Mouse (Mus musculus) midbrain, embryonic 16.5 days (tissue): Measurements from ENCODE around the gene Dusp13. TPM values are rescaled to one million over a fixed set of nuclear protein-coding genes. Genes with fewer than 3 reads are reported as not detected.

ENCODE experiments used
- ATAC-seq: fragments of 200-750 bp; cut with Nextera tagmentation; 2 replicates; pipeline ENCODE4 v1.8.0; 2017; ENCODE audit warnings: moderate TSS enrichment
- H3K27ac ChIP-seq: fragments of 300-500 bp; sonication (generic); 2 replicates; pipeline ENCODE4 v1.5.1; 2014; ENCODE audit warnings: mild to moderate bottlenecking, low read length, mixed read lengths
- H3K27me3 ChIP-seq: fragments of 300-500 bp; sonication (generic); 2 replicates; pipeline ENCODE4 v1.6.1; 2014; ENCODE audit warnings: low read depth, low read length, mixed read lengths; ENCODE audit not compliant: control insufficient read depth, insufficient read depth
- H3K36me3 ChIP-seq: fragments of 300-500 bp; sonication (generic); 2 replicates; pipeline ENCODE4 v1.6.1; 2014; ENCODE audit warnings: mild to moderate bottlenecking, low read length, moderate library complexity, mixed read lengths; ENCODE audit not compliant: control insufficient read depth, insufficient read depth
- H3K4me1 ChIP-seq: fragments of 300-500 bp; sonication (generic); 2 replicates; pipeline ENCODE4 v1.6.1; 2014; ENCODE audit warnings: mild to moderate bottlenecking, low read length, mixed read lengths; ENCODE audit not compliant: control insufficient read depth, insufficient read depth
- H3K4me2 ChIP-seq: fragments of 300-500 bp; sonication (generic); 2 replicates; pipeline ENCODE4 v1.6.1; 2014; ENCODE audit warnings: mild to moderate bottlenecking, low read length, mixed read lengths
- H3K4me3 ChIP-seq: fragments of 300-500 bp; sonication (generic); 2 replicates; pipeline ENCODE4 v1.5.1; 2014; ENCODE audit warnings: low read depth, mild to moderate bottlenecking, low read length, moderate library complexity, mixed read lengths
- H3K9ac ChIP-seq: fragments of 300-500 bp; sonication (generic); 2 replicates; pipeline ENCODE4 v1.6.1; 2014; ENCODE audit warnings: low read depth, low read length, mixed read lengths
- H3K9me3 ChIP-seq: fragments of 300-500 bp; sonication (generic); replicated peaks from 2 replicates; pipeline ENCODE4 v1.6.1; 2014; ENCODE audit warnings: mild to moderate bottlenecking, low read length, mixed read lengths; ENCODE audit not compliant: control insufficient read depth, poor library complexity, severe bottlenecking
- WGBS: fragments of 180-500 bp; shearing (Covaris S2); extraction: QIAGEN DNeasy Blood & Tissue Kit; methylation state at CpG from one replicate; pipeline ENCODE4 v1.1.7; 2014; 5-methylcytosine and 5-hydroxymethylcytosine counted together
- polyA plus RNA-seq: library from polyadenylated mRNA; unstranded; fragments of >200 nt; fragmentation: Nextera tagmentation; extraction: Ambion mirVana; gene quantifications from 2 replicates; pipeline ENCODE4 v1.2.1, GENCODE M21; 2015

The Dusp13 gene
- polyA plus RNA-seq, 1 experiment from 2014 or later, result not detected

DNA sequence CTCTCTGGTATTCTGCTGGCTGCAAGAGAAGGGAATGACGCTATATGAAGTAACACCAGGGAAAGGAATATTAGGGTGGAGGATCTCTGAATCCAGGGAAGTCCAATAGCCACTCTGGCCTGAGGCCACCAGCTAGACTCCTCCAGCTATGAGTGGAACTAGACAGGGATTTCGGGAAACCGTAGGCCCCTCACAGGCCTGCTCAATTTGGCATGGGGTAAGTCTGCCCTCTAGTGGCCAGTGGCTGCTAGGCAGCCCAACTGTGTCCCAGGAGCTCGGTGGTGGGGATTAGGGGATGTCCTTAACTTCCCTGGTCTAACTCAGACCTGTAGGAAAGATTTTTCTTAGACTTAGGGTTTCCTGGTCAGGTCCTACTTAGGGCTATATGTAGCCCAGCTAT lies 9.2 kb downstream of the Dusp13 start:
- no peaks in the 10 kb centered on the region for H3K9me3 ChIP-seq
- H3K27ac ChIP-seq, result no peak overlapping the region
- H3K4me3 ChIP-seq, result no peak overlapping the region
- WGBS, result 14% methylated on average over 4 of the region's 4 CpGs
- no peaks in the 10 kb centered on the region; the same call in 1 of the 2 replicates for H3K27me3 ChIP-seq
- H3K4me2 ChIP-seq, result no peak overlapping the region
- peak; percentile 82 for ATAC-seq
- no peaks in the 10 kb centered on the region for H3K4me1 ChIP-seq
- H3K9ac ChIP-seq, result no peak overlapping the region; the same call in 1 of the 2 replicates
- no peaks in the 10 kb centered on the region for H3K36me3 ChIP-seq

GRCm38 (mm10) chr14:21741314-21741713 lies 9.7 kb downstream of the Dusp13 start:
- H3K27me3 ChIP-seq, result no peaks in the 10 kb centered on the region; the same call in 1 of the 2 replicates
- H3K27ac ChIP-seq, result no peak overlapping the region
- H3K36me3 ChIP-seq, result no peaks in the 10 kb centered on the region
- no peaks in the 10 kb centered on the region for H3K9me3 ChIP-seq
- no peak overlapping the region; the same call in 1 of the 2 replicates for H3K9ac ChIP-seq
- WGBS, result 93% methylated on average over 3 of the region's 3 CpGs
- ATAC-seq, result no peak
- no peak overlapping the region for H3K4me3 ChIP-seq
- H3K4me2 ChIP-seq, result no peak overlapping the region
- H3K4me1 ChIP-seq, result no peaks in the 10 kb centered on the region

GRCm38 (mm10) chr14:21740345-21740744 lies 10.6 kb downstream of the Dusp13 start:
- Histone ChIP-seq H3K4me3 (no peak overlapping the region), H3K9ac (no peak overlapping the region), H3K9me3 (no peaks in the 10 kb centered on the region), H3K4me2 (no peak overlapping the region), H3K4me1 (no peaks in the 10 kb centered on the region), H3K27ac (no peak overlapping the region), H3K36me3 (no peaks in the 10 kb centered on the region), H3K27me3 (no peaks in the 10 kb centered on the region; the same call in 1 of the 2 replicates)
- no peak for ATAC-seq
- 93% methylated on average over 7 of the region's 7 CpGs for WGBS

- WGBS, result 93% methylated on average over 15 of the region's 15 CpGs
- no peak for ATAC-seq
Observed at GRCm38 (mm10) chr14:21733131-21733905, 17.7 kb downstream of the Dusp13 start.

DNA sequence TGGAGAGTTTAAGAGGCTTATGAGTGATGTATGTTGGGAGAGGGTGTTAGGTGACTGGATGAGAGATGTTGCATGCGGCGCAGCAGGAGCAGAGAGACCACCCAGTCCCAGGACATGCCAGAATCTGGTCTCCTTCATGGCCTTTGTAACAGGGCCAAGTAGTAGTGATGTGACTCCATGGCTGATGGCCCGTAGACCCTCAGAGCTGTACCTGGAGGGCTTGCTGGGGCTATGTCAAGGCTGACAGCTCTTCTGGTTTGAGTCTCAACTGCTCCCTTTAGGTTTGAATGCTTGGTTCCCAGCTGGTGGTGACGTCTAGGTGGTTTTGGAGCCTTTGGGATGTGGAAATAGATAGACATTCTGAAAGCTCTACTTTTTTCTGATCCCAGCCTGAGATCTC lies 21.0 kb downstream of the Dusp13 start:
- no peaks in the 10 kb centered on the region for H3K36me3 ChIP-seq

More at GRCm38 (mm10) chr14:21733131-21733905, 17.7 kb downstream of the Dusp13 start:
- no peak overlapping the region for H3K27ac ChIP-seq
- no peaks in the 10 kb centered on the region for H3K27me3 ChIP-seq
- no peak overlapping the region for H3K4me3 ChIP-seq
- no peak overlapping the region for H3K9ac ChIP-seq
- no peak overlapping the region for H3K4me2 ChIP-seq
- H3K4me1 ChIP-seq, result no peaks in the 10 kb centered on the region
- H3K36me3 ChIP-seq, result no peaks in the 10 kb centered on the region
- H3K9me3 ChIP-seq, result no peaks in the 10 kb centered on the region

GRCm38 (mm10) chr14:21729031-21729732 lies 21.8 kb downstream of the Dusp13 start:
- H3K4me2 ChIP-seq, result no peak overlapping the region
- no peak overlapping the region for H3K4me3 ChIP-seq
- no peaks in the 10 kb centered on the region for H3K36me3 ChIP-seq
- ATAC-seq, result no peak
- H3K27ac ChIP-seq, result no peak overlapping the region
- no peaks in the 10 kb centered on the region for H3K4me1 ChIP-seq
- no peak overlapping the region for H3K9ac ChIP-seq
- WGBS, result 89% methylated on average over 6 of the region's 6 CpGs
- H3K9me3 ChIP-seq, result no peaks in the 10 kb centered on the region
- H3K27me3 ChIP-seq, result no peaks in the 10 kb centered on the region; the same call in 1 of the 2 replicates

More for the DNA sequence above, 21.0 kb downstream of the Dusp13 start:
- WGBS, result 98% methylated on average over 4 of the region's 4 CpGs
- Histone ChIP-seq H3K9ac (no peak overlapping the region), H3K27ac (no peak overlapping the region), H3K4me3 (no peak overlapping the region), H3K4me2 (no peak overlapping the region), H3K27me3 (no peaks in the 10 kb centered on the region; the same call in 1 of the 2 replicates), H3K9me3 (no peaks in the 10 kb centered on the region), H3K4me1 (no peaks in the 10 kb centered on the region)
- no peak for ATAC-seq

DNA sequence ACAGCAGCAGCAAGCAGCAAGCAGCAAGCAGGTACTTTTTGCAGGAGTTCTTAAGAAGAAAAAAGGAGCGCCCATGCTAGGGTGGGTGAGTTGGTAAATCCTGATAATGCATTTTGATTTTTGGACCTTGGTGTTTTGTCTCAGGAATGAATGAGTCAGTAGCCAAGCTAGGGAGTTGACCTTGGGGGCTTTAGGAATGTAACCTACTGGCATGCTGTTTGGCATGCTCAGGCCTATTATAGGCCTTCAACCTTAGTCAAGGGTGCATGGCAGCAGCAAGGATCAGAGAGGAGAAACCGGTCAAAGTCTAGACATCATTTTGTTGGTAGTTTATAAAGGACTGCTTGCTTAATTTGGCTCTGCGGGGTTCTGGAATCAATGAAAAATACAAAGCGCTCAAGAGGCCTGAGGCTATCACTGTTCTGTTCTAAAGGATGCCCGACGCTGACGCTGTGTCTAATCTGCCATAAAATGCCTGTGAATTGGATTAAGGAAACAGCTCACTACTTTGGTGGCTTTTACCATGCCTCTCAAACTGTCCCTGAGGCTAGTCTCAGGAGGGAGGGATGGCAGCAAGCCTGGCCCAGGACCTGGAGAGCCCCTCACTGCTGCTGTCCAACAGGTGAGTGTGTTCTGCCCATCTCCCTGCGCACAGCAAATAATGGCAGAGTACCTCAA lies 28.8 kb downstream of the Dusp13 start:
- WGBS, result 37% methylated on average over 8 of the region's 8 CpGs
- peak; percentile 25; the same call in 1 of the 2 replicates for ATAC-seq

GRCm38 (mm10) chr14:21720430-21721205 lies 30.4 kb downstream of the Dusp13 start:
- Histone ChIP-seq H3K27me3 (no peaks in the 10 kb centered on the region; the same call in 1 of the 2 replicates), H3K27ac (no peak overlapping the region)
- ATAC-seq, result no peak

More for the DNA sequence above, 28.8 kb downstream of the Dusp13 start:
- Histone ChIP-seq H3K9me3 (no peaks in the 10 kb centered on the region), H3K9ac (no peak overlapping the region), H3K4me2 (no peak overlapping the region), H3K4me3 (no peak overlapping the region), H3K36me3 (no peaks in the 10 kb centered on the region), H3K27me3 (no peaks in the 10 kb centered on the region; the same call in 1 of the 2 replicates), H3K27ac (no peak overlapping the region), H3K4me1 (no peaks in the 10 kb centered on the region)

More at GRCm38 (mm10) chr14:21720430-21721205, 30.4 kb downstream of the Dusp13 start:
- H3K36me3 ChIP-seq, result no peaks in the 10 kb centered on the region
- no peaks in the 10 kb centered on the region for H3K9me3 ChIP-seq
- WGBS, result 86% methylated on average over 4 of the region's 4 CpGs
- no peak overlapping the region for H3K4me2 ChIP-seq
- no peak overlapping the region for H3K9ac ChIP-seq
- H3K4me1 ChIP-seq, result no peaks in the 10 kb centered on the region
- H3K4me3 ChIP-seq, result no peak overlapping the region
